Mouse (Mus musculus) limb, embryonic 11.5 days (tissue): ENCODE results near the gene Rbfox2. TPM values are rescaled to one million over a fixed set of nuclear protein-coding genes. Genes with fewer than 3 reads are reported as not detected.

Source experiments
- ATAC-seq: fragments of 200-750 bp; cut with Nextera tagmentation; 2 replicates; pipeline ENCODE4 v1.8.0; 2017; ENCODE audit warnings: low read depth; ENCODE audit not compliant: insufficient number of reproducible peaks, low FRiP score, low TSS enrichment
- DNase-seq: peaks from one replicate; pipeline ENCODE4 v3.0.0-alpha.2; 2015; ENCODE audit warnings: low spot score
- H3K27ac ChIP-seq: fragments of 300-500 bp; sonication (generic); replicated peaks from 2 replicates; pipeline ENCODE4 v1.5.1; 2014; ENCODE audit warnings: low read depth, mild to moderate bottlenecking, low read length
- H3K27me3 ChIP-seq: fragments of 300-500 bp; sonication (generic); 2 replicates; pipeline ENCODE4 v1.6.1; 2014; ENCODE audit warnings: mild to moderate bottlenecking, low read length, mixed read lengths; ENCODE audit not compliant: control insufficient read depth, insufficient read depth
- H3K36me3 ChIP-seq: fragments of 300-500 bp; sonication (generic); 2 replicates; pipeline ENCODE4 v1.6.1; 2014; ENCODE audit warnings: mild to moderate bottlenecking, low read length, moderate library complexity, mixed read lengths; ENCODE audit not compliant: control insufficient read depth, insufficient read depth
- H3K4me1 ChIP-seq: fragments of 300-500 bp; sonication (generic); 2 replicates; pipeline ENCODE4 v1.6.1; 2014; ENCODE audit warnings: low read length, mixed read lengths; ENCODE audit not compliant: control insufficient read depth, insufficient read depth
- H3K4me2 ChIP-seq: fragments of 300-500 bp; sonication (generic); 2 replicates; pipeline ENCODE4 v1.6.1; 2014; ENCODE audit warnings: low read depth, mild to moderate bottlenecking, moderate library complexity; ENCODE audit not compliant: severe bottlenecking
- H3K4me3 ChIP-seq: fragments of 300-500 bp; sonication (generic); 2 replicates; pipeline ENCODE4 v1.5.1; 2014; ENCODE audit warnings: low read depth, low read length
- H3K9ac ChIP-seq: fragments of 300-500 bp; sonication (generic); 2 replicates; pipeline ENCODE4 v1.6.1; 2014; ENCODE audit warnings: mild to moderate bottlenecking, low read length
- H3K9me3 ChIP-seq: fragments of 300-500 bp; sonication (generic); 2 replicates; pipeline ENCODE4 v1.6.1; 2016; ENCODE audit warnings: low read length; ENCODE audit not compliant: control insufficient read depth
- WGBS: fragments of 180-500 bp; shearing (Covaris S2); extraction: QIAGEN DNeasy Blood & Tissue Kit; methylation state at CpG from one replicate; pipeline ENCODE4 v1.1.7; 2014; 5-methylcytosine and 5-hydroxymethylcytosine counted together
- polyA plus RNA-seq: library from polyadenylated mRNA; unstranded; fragments of >200 nt; fragmentation: Nextera tagmentation; extraction: Ambion mirVana; gene quantifications from 2 replicates; pipeline ENCODE4 v1.2.1, GENCODE M21; 2014

The Rbfox2 gene
- polyA plus RNA-seq, 1 experiment from 2014 or later = 71.5 TPM

GRCm38 (mm10) chr15:77344127-77345125, 37.6 kb upstream of the Rbfox2 start:
- 21% methylated on average over 17 of the region's 17 CpGs for WGBS
- DNase-seq (peak; percentile 40), ATAC-seq (no peak)
- Histone ChIP-seq H3K27ac (0 out of 2 replicates have a peak overlapping the region, but pooled peaks have one; percentile 2), H3K27me3 (no peaks in the 10 kb centered on the region), H3K9ac (peak overlapping the region; percentile 56; the same call in 1 of the 2 replicates), H3K9me3 (no peaks in the 10 kb centered on the region), H3K4me3 (no peak overlapping the region), H3K4me2 (no peak overlapping the region; the same call in 1 of the 2 replicates), H3K36me3 (no peaks in the 10 kb centered on the region), H3K4me1 (peaks cover 10% of the 10 kb centered on the region)

GRCm38 (mm10) chr15:77343527-77344091, 36.8 kb upstream of the Rbfox2 start:
- H3K4me2 ChIP-seq = peak overlapping the region; percentile 38; the same call in 1 of the 2 replicates
- DNase-seq (peak; percentile 93), ATAC-seq (peak; percentile 73; the same call in 1 of the 2 replicates)
- WGBS = 5% methylated on average over 13 of the region's 13 CpGs
- H3K9me3 ChIP-seq = no peaks in the 10 kb centered on the region
- H3K4me3 ChIP-seq = peak overlapping the region; percentile 8; the same call in 1 of the 2 replicates
- H3K27me3 ChIP-seq = no peaks in the 10 kb centered on the region
- H3K27ac ChIP-seq = peak overlapping the region; percentile 64
- H3K4me1 ChIP-seq = peaks cover 10% of the 10 kb centered on the region
- no peaks in the 10 kb centered on the region for H3K36me3 ChIP-seq
- peak overlapping the region; percentile 56; the same call in 1 of the 2 replicates for H3K9ac ChIP-seq

GRCm38 (mm10) chr15:77342962-77343526, 36.2 kb upstream of the Rbfox2 start:
- Histone ChIP-seq H3K9me3 (no peaks in the 10 kb centered on the region), H3K4me1 (peaks cover 10% of the 10 kb centered on the region), H3K36me3 (no peaks in the 10 kb centered on the region), H3K9ac (peak overlapping the region; percentile 56), H3K4me2 (peak overlapping the region; percentile 38; the same call in 1 of the 2 replicates), H3K27me3 (no peaks in the 10 kb centered on the region), H3K27ac (peak overlapping the region; percentile 64), H3K4me3 (no peak overlapping the region; the same call in 1 of the 2 replicates)
- DNase-seq (no peak), ATAC-seq (no peak)
- 30% methylated on average over 18 of the region's 18 CpGs for WGBS

GRCm38 (mm10) chr15:77342005-77342404, 35.2 kb upstream of the Rbfox2 start:
- no peaks in the 10 kb centered on the region for H3K36me3 ChIP-seq
- ATAC-seq = no peak
- no peak overlapping the region for H3K4me2 ChIP-seq
- no peaks in the 10 kb centered on the region for H3K27me3 ChIP-seq
- no peak overlapping the region for H3K27ac ChIP-seq
- no peak overlapping the region for H3K4me3 ChIP-seq
- no peak for DNase-seq
- peaks cover 16% of the 10 kb centered on the region for H3K4me1 ChIP-seq
- H3K9me3 ChIP-seq = no peaks in the 10 kb centered on the region
- no peak overlapping the region for H3K9ac ChIP-seq
- WGBS = 88% methylated on average over 6 of the region's 6 CpGs

- no peak overlapping the region for H3K9ac ChIP-seq
- peaks cover 24% of the 10 kb centered on the region for H3K4me1 ChIP-seq
- no peaks in the 10 kb centered on the region for H3K36me3 ChIP-seq
- H3K4me2 ChIP-seq = no peak overlapping the region
- ATAC-seq = no peak
- no peaks in the 10 kb centered on the region for H3K27me3 ChIP-seq
- no peak overlapping the region for H3K4me3 ChIP-seq
- no peak overlapping the region for H3K27ac ChIP-seq
- no peaks in the 10 kb centered on the region for H3K9me3 ChIP-seq
- no peak for DNase-seq
Observed at GRCm38 (mm10) chr15:77340581-77340980, 33.8 kb upstream of the Rbfox2 start.

- Histone ChIP-seq H3K36me3 (no peaks in the 10 kb centered on the region), H3K27me3 (no peaks in the 10 kb centered on the region), H3K9ac (no peak overlapping the region), H3K4me1 (peaks cover 24% of the 10 kb centered on the region), H3K27ac (no peak overlapping the region), H3K9me3 (no peaks in the 10 kb centered on the region; the same call in 1 of the 2 replicates), H3K4me2 (no peak overlapping the region), H3K4me3 (no peak overlapping the region)
- 59% methylated on average over 8 of the region's 8 CpGs for WGBS
- DNase-seq = no peak
- ATAC-seq = no peak
Observed at GRCm38 (mm10) chr15:77338924-77339429, 32.2 kb upstream of the Rbfox2 start.

GRCm38 (mm10) chr15:77338451-77338850, 31.6 kb upstream of the Rbfox2 start:
- no peak for DNase-seq
- Histone ChIP-seq H3K27me3 (no peaks in the 10 kb centered on the region), H3K9ac (no peak overlapping the region), H3K36me3 (no peaks in the 10 kb centered on the region), H3K4me1 (peaks cover 20% of the 10 kb centered on the region), H3K4me3 (no peak overlapping the region), H3K27ac (no peak overlapping the region), H3K9me3 (no peaks in the 10 kb centered on the region; the same call in 1 of the 2 replicates), H3K4me2 (no peak overlapping the region)
- 81% methylated on average over 7 of the region's 7 CpGs for WGBS
- no peak for ATAC-seq

GRCm38 (mm10) chr15:77337926-77338325, 31.1 kb upstream of the Rbfox2 start:
- no peak for ATAC-seq
- H3K27ac ChIP-seq = no peak overlapping the region
- 64% methylated on average over 3 of the region's 3 CpGs for WGBS

More at GRCm38 (mm10) chr15:77337926-77338325, 31.1 kb upstream of the Rbfox2 start:
- Histone ChIP-seq H3K4me3 (no peak overlapping the region), H3K4me2 (no peak overlapping the region), H3K27me3 (no peaks in the 10 kb centered on the region), H3K4me1 (peaks cover 15% of the 10 kb centered on the region), H3K9me3 (no peaks in the 10 kb centered on the region; the same call in 1 of the 2 replicates), H3K36me3 (no peaks in the 10 kb centered on the region), H3K9ac (no peak overlapping the region)
- no peak for DNase-seq
